Mouse (Mus musculus) E14TG2a.4 (cell line): ENCODE data around the gene Gm49333.

Experiments
- CTCF ChIP-seq: conservative IDR thresholded peaks from 2 replicates; pipeline ENCODE4 v1.5.1; 2014; ENCODE audit warnings: low read length
- NANOG ChIP-seq: IDR thresholded peaks from 2 replicates; pipeline ENCODE4 v1.6.1; 2014; ENCODE audit warnings: borderline replicate concordance, low read length, mixed read lengths
- POU5F1 ChIP-seq: IDR thresholded peaks from 2 replicates; pipeline ENCODE4 v1.6.1; 2014; ENCODE audit warnings: low read length, borderline replicate concordance

- TF ChIP-seq CTCF: no peak
- no peak for TF ChIP-seq NANOG
- TF ChIP-seq POU5F1: no peak
These were observed 46.3 kb upstream of the Gm49333 start for GRCm38 (mm10) chr16:20565075-20565474.
